Mouse (Mus musculus) MEL (cell line): ENCODE measurements around the gene Tnxb. TPM values are rescaled to one million over a fixed set of nuclear protein-coding genes. Genes with fewer than 3 reads are reported as not detected.
"Not testable (repeated sequence)": the region's sequence is repeated elsewhere in the genome, so short reads cannot be mapped to it uniquely, and the experiment has no call there.

Source experiments
- DNase-seq: peaks from one replicate; pipeline ENCODE4 v3.0.0; 2011; ENCODE audit warnings: low read depth, low spot score
- H3K27ac ChIP-seq: 2 replicates; pipeline ENCODE4 v1.5.1; 2012; ENCODE audit warnings: low read depth, mild to moderate bottlenecking, control low read depth, low read length, moderate library complexity; ENCODE audit not compliant: control insufficient read depth
- H3K27me3 ChIP-seq, 2 experiments: fragments of 150-350 bp in 1 of 2; sonication (generic) in 1 of 2; 2 replicates each; pipeline ENCODE4 v1.6.1; 2012; ENCODE audit warnings: low read length in 2 of 2, mild to moderate bottlenecking in 2 of 2, improper control_type of control experiment in 1 of 2, moderate library complexity in 1 of 2; ENCODE audit not compliant: insufficient read depth in 2 of 2, control insufficient read depth in 1 of 2
- H3K36me3 ChIP-seq, 2 experiments: 2 replicates each; pipeline ENCODE4 v1.6.1; 2012 to 2014; ENCODE audit warnings: low read length in 2 of 2, improper control_type of control experiment in 1 of 2, inconsistent platforms in 1 of 2, mild to moderate bottlenecking in 1 of 2; ENCODE audit not compliant: insufficient read depth in 2 of 2, control insufficient read depth in 1 of 2
- H3K4me1 ChIP-seq, 2 experiments: fragments of 150-350 bp in 1 of 2; sonication (generic) in 1 of 2; 2 replicates each; pipeline ENCODE4 v1.6.1; 2012; ENCODE audit warnings: low read length in 2 of 2, improper control_type of control experiment in 1 of 2, mild to moderate bottlenecking in 1 of 2; ENCODE audit not compliant: insufficient read depth in 2 of 2, control insufficient read depth in 1 of 2
- H3K4me3 ChIP-seq, 2 experiments: fragments of 150-350 bp in 1 of 2; sonication (generic) in 1 of 2; 2 replicates each; pipeline ENCODE4 v1.5.1; 2012; ENCODE audit warnings: low read depth in 2 of 2, low read length in 2 of 2, mild to moderate bottlenecking in 2 of 2, moderate library complexity in 2 of 2, control low read depth in 1 of 2, improper control_type of control experiment in 1 of 2; ENCODE audit not compliant: control insufficient read depth in 1 of 2, insufficient read depth in 1 of 2
- H3K79me2 ChIP-seq: 2 replicates; pipeline ENCODE4 v1.6.1; 2012; ENCODE audit warnings: mild to moderate bottlenecking, low read length, moderate library complexity; ENCODE audit not compliant: control insufficient read depth, poor library complexity, insufficient read depth
- H3K9ac ChIP-seq: 2 replicates; pipeline ENCODE4 v1.6.1; 2012; ENCODE audit warnings: low read depth, mild to moderate bottlenecking, control low read depth, low read length, moderate library complexity; ENCODE audit not compliant: control insufficient read depth, poor library complexity, severe bottlenecking
- H3K9me3 ChIP-seq: fragments of 150-350 bp; sonication (generic); replicated peaks from 2 replicates; pipeline ENCODE4 v1.6.1; 2012; ENCODE audit warnings: mild to moderate bottlenecking, low read length, improper control_type of control experiment, moderate library complexity; ENCODE audit not compliant: insufficient read depth
- CHD2 ChIP-seq: IDR thresholded peaks from 2 replicates; pipeline ENCODE4 v1.6.1; 2011; ENCODE audit warnings: low read length, improper control_type of control experiment
- ELF1 ChIP-seq: IDR thresholded peaks from 2 replicates; pipeline ENCODE4 v1.6.1; 2014; ENCODE audit warnings: low read depth, mild to moderate bottlenecking, inconsistent platforms, low read length, improper control_type of control experiment, moderate library complexity
- GATA1 ChIP-seq: IDR thresholded peaks from 2 replicates; pipeline ENCODE4 v1.6.1; 2011; ENCODE audit warnings: low read depth, low read length, improper control_type of control experiment
- JUND ChIP-seq: IDR thresholded peaks from 2 replicates; pipeline ENCODE4 v1.6.1; 2011; ENCODE audit warnings: low read depth, mild to moderate bottlenecking, improper control_type of control experiment, low read length
- POLR2A ChIP-seq, 2 experiments: IDR thresholded peaks; 2 replicates each; pipeline ENCODE4 v1.6.1; 2011 to 2012; ENCODE audit warnings: low read length in 2 of 2, mild to moderate bottlenecking in 2 of 2, control low read depth in 1 of 2, improper control_type of control experiment in 1 of 2, low read depth in 1 of 2, moderate library complexity in 1 of 2; ENCODE audit not compliant: control insufficient read depth in 1 of 2, insufficient read depth in 1 of 2, poor library complexity in 1 of 2
- SMC3 ChIP-seq: IDR thresholded peaks from 2 replicates; pipeline ENCODE4 v1.6.1; 2011; ENCODE audit warnings: low read depth, low read length, improper control_type of control experiment
- USF2 ChIP-seq, 2 experiments: IDR thresholded peaks; 2 replicates each; pipeline ENCODE4 v1.6.1; 2011 to 2012; ENCODE audit warnings: improper control_type of control experiment in 2 of 2, low read length in 2 of 2, borderline replicate concordance in 1 of 2, inconsistent platforms in 1 of 2, low read depth in 1 of 2, mild to moderate bottlenecking in 1 of 2; ENCODE audit not compliant: insufficient read depth in 1 of 2
- polyA plus RNA-seq, 2 experiments: library from polyadenylated mRNA; stranded (reverse) in 1 of 2; unstranded in 1 of 2; fragments of >175 nt in 1 of 2; fragments of >200 nt in 1 of 2; gene quantifications; 2 replicates each; pipeline versions ENCODE4 v1.2.1 to v1.2.4; 2012; ENCODE audit warnings: low replicate concordance in 2 of 2, low read depth in 1 of 2; ENCODE audit not compliant: insufficient read length in 2 of 2, insufficient read depth in 1 of 2, missing spikeins in 1 of 2
- total RNA-seq: library from RNA; depleted of rRNA; stranded (reverse); fragments of 300-350 nt; gene quantifications from 2 replicates; pipeline ENCODE4 v1.2.3, GENCODE M21; 2012

Gene Tnxb
- total and polyA plus RNA-seq, 3 experiments = 0.27 to 0.28 TPM; not detected in 1

DNA sequence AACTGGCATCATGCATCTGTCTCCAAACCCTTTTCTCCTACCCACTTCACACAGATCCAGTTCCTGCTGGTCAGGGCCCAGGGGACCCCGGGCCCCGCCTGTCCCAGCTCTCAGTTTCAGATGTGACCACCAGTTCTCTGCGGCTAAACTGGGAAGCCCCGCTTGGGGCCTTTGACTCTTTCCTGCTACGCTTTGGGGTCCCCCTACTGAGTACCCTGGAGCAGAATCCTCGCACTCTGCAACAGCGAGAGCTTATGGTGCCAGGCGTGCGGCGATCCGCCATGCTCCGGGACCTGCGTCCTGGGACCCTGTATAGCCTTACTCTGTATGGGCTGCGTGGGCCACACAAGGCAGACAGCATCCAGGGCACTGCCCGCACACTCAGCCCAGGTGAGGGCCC is 45.9 kb downstream of the Tnxb start:
- TF ChIP-seq POLR2A (IDR thresholded peaks at IDR 0.05; ENCODE audit: control insufficient read depth in 1 of 2, insufficient read depth in 1 of 2, low read depth in 1 of 2, low read length in 2 of 2, poor library complexity in 1 of 2) = no peak
- no peak for TF ChIP-seq ELF1
- no peak for TF ChIP-seq JUND
- no peak for TF ChIP-seq USF2 (IDR thresholded peaks at IDR 0.05; ENCODE audit: borderline replicate concordance in 1 of 2, insufficient read depth in 1 of 2, low read depth in 1 of 2, low read length in 2 of 2)
- TF ChIP-seq CHD2 = no peak
- Histone ChIP-seq H3K9me3 (no peaks in the 10 kb centered on the region), H3K27me3 (no peaks in the 10 kb centered on the region), H3K36me3 (no peaks in the 10 kb centered on the region), H3K9ac (no peak overlapping the region), H3K4me1 (no peaks in the 10 kb centered on the region), H3K27ac (no peak overlapping the region), H3K79me2 (no peaks in the 10 kb centered on the region), H3K4me3 (no peak overlapping the region)
- DNase-seq = no peak

GRCm38 (mm10) chr17:34717401-34717800 is 47.1 kb downstream of the Tnxb start:
- H3K79me2 ChIP-seq = no peaks in the 10 kb centered on the region
- no peaks in the 10 kb centered on the region for H3K36me3 ChIP-seq
- no peak overlapping the region for H3K9ac ChIP-seq
- no peaks in the 10 kb centered on the region for H3K27me3 ChIP-seq
- no peak overlapping the region for H3K4me3 ChIP-seq
- H3K9me3 ChIP-seq = no peaks in the 10 kb centered on the region
- no peak for DNase-seq
- TF ChIP-seq GATA1 (no peak), SMC3 (no peak)
- no peak overlapping the region for H3K27ac ChIP-seq
- H3K4me1 ChIP-seq = no peaks in the 10 kb centered on the region

DNA sequence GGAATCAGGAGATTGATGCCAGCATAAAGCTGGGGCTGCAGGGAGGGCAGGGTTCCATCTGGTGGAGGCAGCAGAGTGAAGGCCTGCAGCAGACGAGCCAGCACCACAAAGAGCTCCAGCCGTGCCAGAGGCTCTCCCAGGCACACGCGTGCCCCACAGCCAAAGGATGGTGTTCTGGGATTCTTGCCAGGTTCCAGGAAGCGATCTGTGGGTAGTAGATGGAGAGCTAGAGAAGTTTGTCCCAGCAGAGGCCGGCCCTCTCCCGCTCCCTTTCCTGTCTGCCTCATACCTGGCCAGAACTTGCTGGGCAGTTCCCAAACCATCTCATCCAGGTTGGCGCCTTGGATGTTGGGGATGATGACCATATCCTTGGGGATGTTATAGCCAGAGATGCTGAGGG is 49.6 kb downstream of the Tnxb start:
- not testable (repeated sequence) for DNase-seq, H3K4me3 ChIP-seq, H3K27ac ChIP-seq, H3K9me3 ChIP-seq, H3K79me2 ChIP-seq, H3K27me3 ChIP-seq, H3K4me1 ChIP-seq, H3K36me3 ChIP-seq, H3K9ac ChIP-seq

DNA sequence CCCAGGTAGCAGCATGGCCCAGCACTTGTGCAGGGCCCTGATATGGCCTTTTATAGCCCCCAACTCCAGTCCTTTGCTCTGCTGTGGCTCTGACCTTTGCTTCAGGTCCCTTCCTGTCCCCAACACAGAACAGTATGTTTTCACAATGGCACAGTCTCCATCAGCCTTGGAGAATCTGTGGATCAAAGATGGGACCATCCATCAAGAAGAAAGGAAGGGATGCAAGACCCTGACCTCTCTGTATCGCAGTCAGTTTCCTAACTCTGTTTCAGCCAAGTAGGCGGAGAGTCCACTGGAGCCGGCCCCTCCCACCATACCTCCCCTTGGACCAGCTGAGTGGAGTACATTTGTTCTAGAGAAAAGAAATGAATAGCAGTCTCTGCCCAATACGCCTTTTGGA is 51.9 kb downstream of the Tnxb start:
- H3K4me3 ChIP-seq, H3K36me3 ChIP-seq, H3K27me3 ChIP-seq, H3K9me3 ChIP-seq, H3K79me2 ChIP-seq, H3K27ac ChIP-seq, H3K9ac ChIP-seq, DNase-seq, H3K4me1 ChIP-seq: not testable (repeated sequence)
